Mouse (Mus musculus) layer of hippocampus, postnatal 14 days (tissue): ENCODE data around the gene Rasal1. TPM values are rescaled to one million over a fixed set of nuclear protein-coding genes. Genes with fewer than 3 reads are reported as not detected.
A peak's percentile ranks its signal among the peaks of the same experiment; 100 is the strongest.

Experiments used
- DNase-seq, 2 experiments: peaks; one replicate each; pipeline ENCODE4 v3.0.0; 2021 to 2022; ENCODE audit warnings: low spot score in 2 of 2, mixed read lengths in 1 of 2
- long read RNA-seq, 2 experiments: library from polyadenylated mRNA; stranded (forward); transcript quantifications; one replicate each; pipeline ENCODE4 v2.0.0; 2021
- total RNA-seq, 2 experiments: library from RNA; stranded (reverse); gene quantifications; 2 replicates each; pipeline ENCODE4 v1.2.3; 2021

Gene Rasal1
- total RNA-seq = 10 to 100 TPM; 82.3 to 92.4 TPM
- long read RNA-seq, experiment 1, transcript Rasal1-205 (21 exons, 3,251 nt) = major isoform, 33 of 93 reads
- long read RNA-seq, experiment 1, partial matches to known transcripts = 28 of 93 reads
- long read RNA-seq, experiment 1, other reads (novel, unspliced or antisense) = 31 of 93 reads
- long read RNA-seq, experiment 2, transcript Rasal1-205 (21 exons, 3,251 nt) = major isoform, 38 of 148 reads
- long read RNA-seq, experiment 2, partial matches to known transcripts = 87 of 148 reads
- long read RNA-seq, experiment 2, other reads (novel, unspliced or antisense) = 23 of 148 reads

- DNase-seq = peak; percentile 77 to 81
Observed at GRCm38 (mm10) chr5:120648569-120649373, at the start of gene Rasal1. Gene Rasal1 (plus strand): TSS chr5:120648812.

- no peak for DNase-seq
Observed at GRCm38 (mm10) chr5:120599625-120600024, 49.0 kb upstream of the Rasal1 start.

- no peak for DNase-seq
Observed at GRCm38 (mm10) chr5:120600946-120601668, 47.5 kb upstream of the Rasal1 start.

- DNase-seq = no peak
Observed at GRCm38 (mm10) chr5:120602210-120602609, 46.4 kb upstream of the Rasal1 start.

GRCm38 (mm10) chr5:120603515-120603914 lies 45.1 kb upstream of the Rasal1 start:
- DNase-seq = no peak

GRCm38 (mm10) chr5:120604839-120605238 lies 43.8 kb upstream of the Rasal1 start:
- DNase-seq = peak; percentile 76 to 90

- no peak for DNase-seq
Observed at GRCm38 (mm10) chr5:120605241-120605661, 43.4 kb upstream of the Rasal1 start.

GRCm38 (mm10) chr5:120605688-120606087 lies 42.9 kb upstream of the Rasal1 start:
- peak; percentile 91 to 94 for DNase-seq

GRCm38 (mm10) chr5:120606590-120607200 lies 41.9 kb upstream of the Rasal1 start:
- DNase-seq = no peak

- DNase-seq = no peak
Observed at GRCm38 (mm10) chr5:120607335-120607734, 41.3 kb upstream of the Rasal1 start.

- no peak for DNase-seq
Observed at GRCm38 (mm10) chr5:120609246-120609775, 39.3 kb upstream of the Rasal1 start.

- DNase-seq = no peak
Observed at GRCm38 (mm10) chr5:120610906-120611305, 37.7 kb upstream of the Rasal1 start.

- DNase-seq = peak in 1 of 2 experiments; percentile 28
Observed at GRCm38 (mm10) chr5:120611416-120611815, 37.2 kb upstream of the Rasal1 start.

GRCm38 (mm10) chr5:120612442-120612821 lies 36.2 kb upstream of the Rasal1 start, which contains the start of the genes Rita1 and Ddx54:
Gene Rita1 (minus strand): TSS chr5:120612589.
Gene Ddx54 (plus strand): TSS chr5:120612739.
- peak; percentile 99 for DNase-seq

GRCm38 (mm10) chr5:120612822-120613604 lies 35.6 kb upstream of the Rasal1 start:
- DNase-seq = peak; percentile 100

GRCm38 (mm10) chr5:120615903-120616302 lies 32.7 kb upstream of the Rasal1 start:
- no peak for DNase-seq

GRCm38 (mm10) chr5:120618778-120619177 lies 29.8 kb upstream of the Rasal1 start:
- DNase-seq = no peak

GRCm38 (mm10) chr5:120619201-120619600 lies 29.4 kb upstream of the Rasal1 start:
- DNase-seq = no peak

GRCm38 (mm10) chr5:120620375-120621077 lies 28.1 kb upstream of the Rasal1 start:
- peak; percentile 87 to 89 for DNase-seq
